Mouse (Mus musculus) CH12F3 (cell line): ENCODE data around the gene Ifnlr1.

ENCODE experiments used
- in situ Hi-C: fragments of 300-500 bp; cut with MboI; formaldehyde crosslinking; loops from 2 replicates; pipeline ENCODE4 v1.14.3; 2020; ENCODE audit warnings: low sequenced_read_pairs

The Ifnlr1 gene

GRCm38 (mm10) chr4:135739672-135740071 is 53.6 kb downstream of the Ifnlr1 start:
- in situ Hi-C loops = no loop called here

DNA sequence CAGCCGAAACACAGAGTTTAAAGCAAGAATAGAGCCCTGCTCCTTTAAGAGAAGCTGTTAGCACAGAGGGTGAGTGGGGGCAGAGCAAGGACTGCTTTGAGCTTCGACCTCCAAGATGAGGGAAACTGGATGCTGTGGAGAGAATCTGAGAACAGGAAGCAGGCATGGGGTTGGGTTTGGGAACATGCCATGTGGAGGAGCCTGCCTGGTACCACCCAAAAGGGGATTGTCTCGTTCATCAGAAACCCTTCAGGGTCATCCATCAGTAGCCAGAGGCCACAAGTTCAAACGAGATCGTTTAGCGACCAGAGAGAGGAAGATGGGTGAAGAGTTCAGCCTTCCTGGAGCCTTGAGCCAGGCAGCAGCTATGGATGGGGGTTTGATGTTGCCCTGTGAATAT is 57.4 kb downstream of the Ifnlr1 start:
- in situ Hi-C loops = no loop called here

GRCm38 (mm10) chr4:135744726-135745448 is 58.8 kb downstream of the Ifnlr1 start:
- in situ Hi-C loops = no loop called here

DNA sequence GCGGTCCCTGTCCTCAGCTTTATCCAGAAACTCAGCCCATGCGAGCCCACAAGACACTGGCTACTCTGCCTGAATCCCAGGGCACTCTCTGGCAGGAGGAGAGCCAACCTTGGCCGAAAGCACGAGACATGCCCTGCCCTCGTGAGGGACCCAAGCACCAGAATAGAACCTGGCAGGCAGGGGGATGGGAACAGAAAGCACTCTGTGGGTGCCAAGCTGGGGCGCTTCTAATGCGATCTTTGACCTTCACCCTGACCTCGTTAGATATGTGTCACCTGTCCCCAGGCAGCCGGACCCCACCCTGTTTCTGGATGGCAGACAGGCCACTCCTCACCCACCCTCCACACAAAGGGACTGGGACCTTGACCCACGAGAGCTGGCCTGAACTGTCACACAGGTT is 59.5 kb downstream of the Ifnlr1 start:
- in situ Hi-C loops = no loop called here

DNA sequence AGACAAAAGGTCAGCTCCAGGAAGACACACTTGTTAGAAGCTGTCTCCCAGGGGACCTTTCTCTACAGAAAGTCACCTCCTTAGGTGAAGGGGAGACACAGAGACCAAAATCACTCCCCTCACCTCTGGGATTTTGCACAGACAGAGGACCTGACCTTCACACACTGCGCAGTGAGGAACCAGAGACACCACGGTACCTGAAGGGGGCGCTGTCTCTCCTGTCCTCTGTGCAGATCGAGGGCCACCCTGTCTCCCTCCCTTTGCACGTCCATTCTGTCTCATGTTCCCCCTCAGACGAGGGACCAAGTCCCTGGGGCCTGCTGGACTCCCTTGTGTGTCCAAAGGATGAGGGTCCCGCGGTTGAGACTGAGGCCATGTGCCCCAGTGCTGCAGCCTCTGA is 64.8 kb downstream of the Ifnlr1 start:
- in situ Hi-C loops = no loop called here

DNA sequence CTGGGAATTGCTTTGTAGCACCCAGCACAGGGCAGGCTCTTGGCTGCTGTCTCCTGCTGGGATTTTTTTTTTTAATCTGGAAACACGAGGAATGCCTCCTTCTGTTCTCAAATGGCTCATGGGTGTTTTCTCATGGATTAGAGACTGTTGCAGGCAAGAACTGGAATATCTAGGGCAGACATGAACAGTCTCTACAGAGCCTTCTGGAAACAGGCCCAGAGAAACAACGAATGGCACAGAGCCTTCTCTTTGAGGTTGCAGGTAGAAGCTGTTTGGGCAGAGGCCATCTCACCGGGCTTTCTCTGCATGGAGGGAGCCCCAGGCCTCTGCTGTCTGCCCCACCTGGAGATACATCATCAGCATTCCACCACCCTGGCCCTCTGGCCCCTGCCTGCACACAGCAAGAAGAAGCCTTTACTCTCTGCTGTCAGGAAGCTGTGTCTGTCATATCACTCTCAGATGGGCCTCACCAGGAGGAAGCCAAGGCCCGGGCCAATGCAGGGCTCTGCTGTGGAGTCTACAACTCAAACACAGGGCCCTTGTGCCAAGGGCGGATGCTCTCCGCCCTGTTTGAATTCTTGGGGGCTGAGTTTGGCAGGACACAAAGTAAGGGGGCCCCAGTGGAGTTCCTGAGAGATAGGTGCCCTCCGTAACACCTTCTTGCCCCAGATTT is 66.2 kb downstream of the Ifnlr1 start:
- in situ Hi-C loops = no loop called here

DNA sequence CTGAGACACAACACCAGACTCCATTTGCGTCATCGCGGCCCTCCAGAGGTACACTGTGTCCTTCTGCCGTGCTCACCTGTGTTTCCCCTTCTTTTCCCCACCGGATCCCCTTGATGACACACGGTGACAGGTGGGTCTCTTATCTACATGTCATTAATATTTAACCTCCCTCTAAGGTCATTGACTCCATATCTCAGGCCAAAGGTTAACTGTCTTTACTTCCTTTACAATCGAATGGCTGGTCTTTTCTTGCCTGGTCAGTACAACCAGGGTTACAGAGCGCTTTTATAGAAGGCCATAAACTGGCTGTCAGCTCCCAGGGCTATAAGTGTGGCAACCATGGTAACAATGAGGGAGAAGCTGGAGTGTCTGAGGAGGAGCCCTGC is 66.7 kb downstream of the Ifnlr1 start:
- in situ Hi-C loops = no loop called here
